7 mouse cellular contexts compared by ENCODE assay signal in the genomic region with DNA sequence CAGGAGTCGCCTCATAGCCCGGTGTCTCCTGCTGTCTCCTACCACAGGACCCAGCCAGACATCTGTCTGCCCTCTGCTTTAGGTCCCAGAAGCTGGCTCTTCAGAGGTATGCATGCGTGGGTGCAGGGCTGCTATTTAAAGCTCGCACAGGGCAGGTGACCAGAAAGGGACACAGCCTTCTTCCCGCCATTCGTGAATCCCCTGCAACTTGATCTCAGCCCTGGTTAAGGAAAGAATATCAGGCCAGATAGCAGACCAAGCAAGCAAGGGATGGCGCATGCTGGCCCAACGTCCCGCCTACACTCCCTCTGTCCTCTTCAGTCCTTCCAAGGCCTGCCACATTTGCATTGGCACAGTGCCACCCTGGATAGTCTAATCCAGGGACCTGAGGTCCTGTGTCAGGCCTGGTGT. TPM values are rescaled to one million over a fixed set of nuclear protein-coding genes. Genes with fewer than 3 reads are reported as not detected.
A peak's percentile ranks its signal among the peaks of the same experiment; 100 is the strongest.
DNase-seq lines count a peak whose midpoint lies in the region; ATAC-seq lines count a peak whose summit lies in the region.

No protein-coding gene starts in this region.

- H3K27ac ChIP-seq in heart, embryonic 10.5 days, result peak overlapping the region; percentile 79
- H3K27ac ChIP-seq in neural tube, embryonic 15.5 days (replicated peaks), result peak overlapping the region; percentile 80

- 0 out of 2 replicates have a peak, but pooled peaks have one; percentile 51 for ATAC-seq in neural tube, embryonic 15.5 days (ENCODE audit: low FRiP score)

- peaks cover 89% of the 10 kb centered on the region for H3K36me3 ChIP-seq in heart, embryonic 10.5 days
- H3K36me3 ChIP-seq in neural tube, embryonic 15.5 days, result peaks cover 7% of the 10 kb centered on the region; the same call in 1 of the 2 replicates

- no peaks in the 10 kb centered on the region for H3K9me3 ChIP-seq in heart, embryonic 10.5 days
- no peaks in the 10 kb centered on the region for H3K9me3 ChIP-seq in neural tube, embryonic 15.5 days (replicated peaks)

- WGBS in heart, embryonic 10.5 days, result 36% methylated on average over 9 of the region's 9 CpGs
- 74% methylated on average over 9 of the region's 9 CpGs for WGBS in neural tube, embryonic 15.5 days

- peak; percentile 66 for DNase-seq in ovary, postnatal 36 days (ENCODE audit: low spot score)
- no peak for DNase-seq in ovary, postnatal 14 days (ENCODE audit: low spot score)
- peak; percentile 81 for DNase-seq in cerebellum, adult 9-11 months
- peak; percentile 83 for DNase-seq in heart, embryonic 10.5 days (ENCODE audit: low spot score)
- DNase-seq in kidney, postnatal 25 days, result peak; percentile 75 to 80
- DNase-seq in thymus, postnatal 0 days (ENCODE audit: low spot score), result no peak

- no peak overlapping the region for H3K9ac ChIP-seq in neural tube, embryonic 15.5 days (replicated peaks)

- H3K4me1 ChIP-seq in heart, embryonic 10.5 days, result peaks cover 67% of the 10 kb centered on the region
- H3K4me1 ChIP-seq in neural tube, embryonic 15.5 days, result peaks cover 22% of the 10 kb centered on the region

- no peak overlapping the region for H3K4me3 ChIP-seq in heart, embryonic 10.5 days
- no peak overlapping the region for H3K4me3 ChIP-seq in neural tube, embryonic 15.5 days (replicated peaks)

- no peaks in the 10 kb centered on the region for H3K27me3 ChIP-seq in heart, embryonic 10.5 days (ENCODE audit: insufficient read depth, poor library complexity, severe bottlenecking)
- no peaks in the 10 kb centered on the region for H3K27me3 ChIP-seq in neural tube, embryonic 15.5 days (replicated peaks)

- H3K4me2 ChIP-seq in neural tube, embryonic 15.5 days, result no peak overlapping the region

RNA-seq across cellular contexts. Expression of gene Anxa6, which starts 17.4 kb away (rescaled TPM):
- 255 and 342 TPM in 2 replicates for polyA plus RNA-seq in heart, embryonic 10.5 days (2016; fragmentation: Nextera tagmentation; extraction: Ambion mirVana)
- polyA plus RNA-seq in neural tube, embryonic 15.5 days (2015; fragmentation: Nextera tagmentation; extraction: Ambion mirVana), result 98.4 and 142 TPM in 2 replicates
- polyA plus RNA-seq in thymus, postnatal 0 days (2015; fragmentation: Nextera tagmentation; extraction: Ambion mirVana), result 131 TPM in 2 replicates

RNA-seq across cellular contexts. Expression of gene Tnip1, which starts 53.1 kb away (rescaled TPM):
- 22.7 and 23.7 TPM in 2 replicates for polyA plus RNA-seq in heart, embryonic 10.5 days (2016; fragmentation: Nextera tagmentation; extraction: Ambion mirVana)
- 20.0 and 23.2 TPM in 2 replicates for polyA plus RNA-seq in neural tube, embryonic 15.5 days (2015; fragmentation: Nextera tagmentation; extraction: Ambion mirVana)
- polyA plus RNA-seq in thymus, postnatal 0 days (2015; fragmentation: Nextera tagmentation; extraction: Ambion mirVana), result 40.6 and 40.8 TPM in 2 replicates

Comparison
In these comparisons a context has a peak if more than half of its experiments do, and no peak if none do; other contexts are left out.
1. DNase-seq: peak in ovary, postnatal 36 days (single experiment), cerebellum, adult 9-11 months (single experiment), heart, embryonic 10.5 days (single experiment) and kidney, postnatal 25 days (2 of 2); none in ovary, postnatal 14 days (single experiment) and thymus, postnatal 0 days (single experiment).